Mouse (Mus musculus) embryonic fibroblast, embryonic 13.5 days (primary cell): ENCODE measurements around the gene Dus4l.

Experiments used
- CTCF ChIP-seq: IDR thresholded peaks from 2 replicates; pipeline ENCODE4 v1.5.1; 2011; ENCODE audit warnings: mild to moderate bottlenecking, control low read depth, low read length, moderate library complexity, borderline replicate concordance; ENCODE audit not compliant: insufficient read depth
- POLR2A ChIP-seq: IDR thresholded peaks from 2 replicates; pipeline ENCODE4 v1.6.1; 2011; ENCODE audit warnings: low read depth, mild to moderate bottlenecking, control low read depth, low read length, moderate library complexity

DNA sequence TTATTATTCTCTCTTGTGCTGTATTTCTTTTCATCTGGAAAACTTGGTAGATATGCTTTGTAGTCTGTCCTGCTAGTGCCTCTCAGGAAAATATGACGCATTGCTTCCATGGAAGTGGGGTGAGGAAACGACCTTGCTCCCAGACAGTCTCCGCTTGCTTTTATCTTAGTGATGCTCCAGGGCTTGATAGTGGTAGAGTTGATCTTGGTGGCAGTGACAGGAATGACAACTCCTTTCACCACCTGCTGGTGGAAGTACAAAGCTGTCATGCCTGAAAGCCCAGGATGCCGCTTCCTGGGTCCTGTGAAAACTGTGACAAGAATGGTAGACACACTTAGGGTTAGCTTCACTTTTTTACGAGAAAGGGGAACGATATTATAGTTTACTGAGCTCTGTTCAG is 49.3 kb upstream of the Dus4l start:
- TF ChIP-seq POLR2A (no peak), CTCF (no peak)
